Mouse (Mus musculus) brain, embryonic 14.5 days (tissue): Measurements from ENCODE around the gene Nr1i3.

Experiments used
- CTCF ChIP-seq: fragments of 200-500 bp; IDR thresholded peaks from 2 replicates; pipeline ENCODE4 v1.5.1; 2012; ENCODE audit warnings: inconsistent platforms, mild to moderate bottlenecking, moderate library complexity, borderline replicate concordance; ENCODE audit not compliant: insufficient read depth, insufficient read length; ENCODE audit errors: extremely low read depth
- POLR2A ChIP-seq: fragments of 200-500 bp; IDR thresholded peaks from 2 replicates; pipeline ENCODE4 v1.6.1; 2012; ENCODE audit warnings: mild to moderate bottlenecking, inconsistent platforms, borderline replicate concordance; ENCODE audit not compliant: poor library complexity, insufficient read depth, insufficient read length, severe bottlenecking; ENCODE audit errors: extremely low read depth

- no peak for TF ChIP-seq POLR2A
- no peak for TF ChIP-seq CTCF
These were observed 916 bp upstream of the Nr1i3 start for GRCm38 (mm10) chr1:171212854-171213253.
